Mouse (Mus musculus) NIH3T3 (cell line): ENCODE data around the gene Cd180.

Experiments used
- DNase-seq: peaks from one replicate; pipeline ENCODE4 v3.0.0-alpha.2; 2012; ENCODE audit warnings: low read depth

The Cd180 gene

GRCm38 (mm10) chr13:102744481-102745269 is 51.3 kb downstream of the Cd180 start:
- DNase-seq: peak; percentile 81

- DNase-seq: no peak
Measured at GRCm38 (mm10) chr13:102745270-102745600, 51.9 kb downstream of the Cd180 start.

GRCm38 (mm10) chr13:102745626-102746342 is 52.4 kb downstream of the Cd180 start:
- peak; percentile 68 for DNase-seq

- DNase-seq: peak; percentile 14
Measured at GRCm38 (mm10) chr13:102746803-102747561, 53.6 kb downstream of the Cd180 start.

- no peak for DNase-seq
Measured at GRCm38 (mm10) chr13:102749194-102749593, 55.8 kb downstream of the Cd180 start.

- DNase-seq: no peak
Measured at GRCm38 (mm10) chr13:102749891-102750290, 56.5 kb downstream of the Cd180 start.

- DNase-seq: peak; percentile 4
Measured at GRCm38 (mm10) chr13:102753714-102754556, 60.6 kb downstream of the Cd180 start.

GRCm38 (mm10) chr13:102755124-102755523 is 61.8 kb downstream of the Cd180 start:
- no peak for DNase-seq

GRCm38 (mm10) chr13:102756071-102756470 is 62.7 kb downstream of the Cd180 start:
- DNase-seq: peak; percentile 11

GRCm38 (mm10) chr13:102758021-102758420 is 64.7 kb downstream of the Cd180 start:
- DNase-seq: no peak

- no peak for DNase-seq
Measured at GRCm38 (mm10) chr13:102761410-102761809, 68.1 kb downstream of the Cd180 start.

- no peak for DNase-seq
Measured at GRCm38 (mm10) chr13:102762203-102762602, 68.8 kb downstream of the Cd180 start.

GRCm38 (mm10) chr13:102764218-102764617 is 70.9 kb downstream of the Cd180 start:
- DNase-seq: no peak

GRCm38 (mm10) chr13:102765216-102765615 is 71.9 kb downstream of the Cd180 start:
- no peak for DNase-seq

- DNase-seq: no peak
Measured at GRCm38 (mm10) chr13:102767110-102767509, 73.8 kb downstream of the Cd180 start.

GRCm38 (mm10) chr13:102768512-102768911 is 75.2 kb downstream of the Cd180 start:
- DNase-seq: no peak

- peak; percentile 75 for DNase-seq
Measured at GRCm38 (mm10) chr13:102770194-102770593, 76.8 kb downstream of the Cd180 start.

- DNase-seq: no peak
Measured at GRCm38 (mm10) chr13:102773169-102773568, 79.8 kb downstream of the Cd180 start.

GRCm38 (mm10) chr13:102774786-102775201 is 81.4 kb downstream of the Cd180 start:
- peak; percentile 25 for DNase-seq

- DNase-seq: no peak
Measured at GRCm38 (mm10) chr13:102775506-102775905, 82.1 kb downstream of the Cd180 start.

GRCm38 (mm10) chr13:102778859-102779258 is 85.5 kb downstream of the Cd180 start:
- no peak for DNase-seq

GRCm38 (mm10) chr13:102779275-102779674 is 85.9 kb downstream of the Cd180 start:
- no peak for DNase-seq
